Mouse (Mus musculus) retina, postnatal 7 days (tissue): ENCODE results near the gene Triobp.

Source experiments
- DNase-seq: peaks from one replicate; pipeline ENCODE4 v3.0.0-alpha.2; 2012; ENCODE audit warnings: low read depth, low spot score

Gene Triobp

DNA sequence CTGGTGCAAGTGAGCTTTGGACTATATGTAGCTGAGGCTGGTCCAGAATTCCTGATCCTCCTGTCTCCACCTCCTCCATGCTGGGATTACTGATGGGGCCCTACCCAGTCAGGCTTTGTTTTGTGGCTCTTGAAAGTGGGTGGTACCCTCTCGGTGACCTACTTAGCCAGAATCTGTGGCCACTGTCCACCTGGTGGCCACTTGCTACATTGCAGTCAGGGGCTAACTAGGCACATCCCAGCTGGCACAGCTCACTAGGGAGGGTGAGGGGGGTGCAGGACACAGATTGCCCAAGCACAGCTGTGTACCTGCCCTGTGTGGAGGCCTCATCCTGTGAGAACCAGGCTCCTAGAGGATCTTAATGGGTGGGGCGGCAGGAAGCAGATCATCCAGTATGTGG is 15.4 kb downstream of the Triobp start:
- DNase-seq: peak; percentile 95

DNA sequence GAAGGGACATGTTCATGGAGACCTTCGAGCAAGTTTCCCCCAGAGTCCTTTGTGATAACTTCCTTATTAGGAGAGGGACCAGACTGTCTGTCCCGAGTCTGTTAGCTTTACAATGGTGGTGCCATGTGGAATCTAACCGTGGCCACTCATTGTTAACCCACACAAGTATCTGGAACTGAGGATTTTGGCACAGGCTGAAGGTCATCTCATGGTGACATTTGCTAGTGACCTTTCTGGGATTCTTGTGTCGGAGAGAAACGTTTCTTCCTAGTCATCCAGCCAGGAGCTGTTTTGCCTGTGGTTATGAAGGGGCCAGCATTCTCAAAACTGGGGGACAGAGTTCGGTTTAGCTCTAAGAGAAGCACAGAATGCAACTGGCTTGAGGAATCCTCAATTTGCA is 24.1 kb downstream of the Triobp start:
- DNase-seq: no peak

DNA sequence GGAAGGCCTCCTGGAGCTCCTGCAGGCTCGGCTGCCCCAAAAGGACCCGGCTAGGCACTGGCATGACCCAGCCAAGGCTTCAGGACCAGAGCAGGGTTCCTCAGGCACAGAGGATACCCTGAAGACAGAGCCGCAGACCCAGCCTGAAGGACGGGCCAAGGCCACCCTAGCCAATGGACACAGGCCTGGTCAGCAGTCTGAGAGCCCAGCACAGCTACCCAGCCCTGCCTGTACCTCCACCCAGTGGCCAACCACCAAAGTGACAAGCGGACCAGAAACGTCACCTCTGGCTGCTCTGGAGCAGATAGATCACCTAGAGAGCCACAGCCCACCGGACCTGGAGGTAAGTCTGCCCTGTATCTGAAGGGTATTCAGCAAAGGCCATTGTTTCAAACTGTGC is 26.4 kb downstream of the Triobp start:
- DNase-seq: no peak

DNA sequence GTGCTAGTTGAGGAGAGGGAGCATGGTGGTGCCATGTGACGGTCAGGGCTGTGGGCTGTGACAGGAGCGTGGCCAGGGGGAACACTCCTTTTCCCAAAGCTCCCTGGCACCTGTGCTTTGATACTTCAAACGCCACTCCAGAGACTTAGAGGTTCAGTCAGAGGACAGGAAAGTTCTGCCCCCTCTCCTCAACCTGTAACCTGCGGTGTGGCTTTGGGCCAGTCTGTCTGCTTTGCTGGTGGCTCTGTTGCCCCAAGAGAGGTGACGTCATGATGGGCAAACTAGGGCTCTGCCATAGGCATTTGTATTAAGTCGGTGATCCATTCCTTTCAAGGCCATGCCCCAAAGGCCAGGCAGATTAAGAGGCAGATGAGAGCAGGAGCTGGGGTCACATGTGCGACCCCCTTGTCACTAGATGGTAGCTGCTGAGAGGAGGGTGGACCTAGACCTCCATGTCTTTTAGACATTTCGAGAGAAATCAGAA is 30.2 kb downstream of the Triobp start:
- no peak for DNase-seq

DNA sequence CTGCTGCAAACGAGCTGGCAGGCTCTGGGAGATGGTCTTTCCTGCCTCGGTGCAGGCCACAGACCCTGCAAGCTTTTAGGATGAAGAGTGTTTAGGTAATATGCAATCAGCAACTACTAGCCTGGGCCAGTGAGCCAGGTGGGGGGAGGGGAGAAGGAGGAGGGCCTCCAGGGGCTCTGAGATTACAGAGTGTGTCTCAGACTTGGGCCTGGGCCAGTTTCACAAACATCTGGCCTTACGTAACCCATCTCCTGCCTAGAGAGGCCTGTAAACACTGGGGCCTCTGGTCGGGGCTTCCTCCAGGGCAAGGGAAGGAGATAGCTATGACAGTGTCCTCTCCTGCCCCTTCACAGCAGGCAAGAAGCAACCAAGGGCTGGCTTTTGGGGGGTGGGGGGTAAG is 31.4 kb downstream of the Triobp start:
- no peak for DNase-seq

GRCm38 (mm10) chr15:78980084-78980483 is 32.6 kb downstream of the Triobp start:
- DNase-seq: no peak

GRCm38 (mm10) chr15:78982658-78983435 is 35.3 kb downstream of the Triobp start:
- DNase-seq: peak; percentile 73

DNA sequence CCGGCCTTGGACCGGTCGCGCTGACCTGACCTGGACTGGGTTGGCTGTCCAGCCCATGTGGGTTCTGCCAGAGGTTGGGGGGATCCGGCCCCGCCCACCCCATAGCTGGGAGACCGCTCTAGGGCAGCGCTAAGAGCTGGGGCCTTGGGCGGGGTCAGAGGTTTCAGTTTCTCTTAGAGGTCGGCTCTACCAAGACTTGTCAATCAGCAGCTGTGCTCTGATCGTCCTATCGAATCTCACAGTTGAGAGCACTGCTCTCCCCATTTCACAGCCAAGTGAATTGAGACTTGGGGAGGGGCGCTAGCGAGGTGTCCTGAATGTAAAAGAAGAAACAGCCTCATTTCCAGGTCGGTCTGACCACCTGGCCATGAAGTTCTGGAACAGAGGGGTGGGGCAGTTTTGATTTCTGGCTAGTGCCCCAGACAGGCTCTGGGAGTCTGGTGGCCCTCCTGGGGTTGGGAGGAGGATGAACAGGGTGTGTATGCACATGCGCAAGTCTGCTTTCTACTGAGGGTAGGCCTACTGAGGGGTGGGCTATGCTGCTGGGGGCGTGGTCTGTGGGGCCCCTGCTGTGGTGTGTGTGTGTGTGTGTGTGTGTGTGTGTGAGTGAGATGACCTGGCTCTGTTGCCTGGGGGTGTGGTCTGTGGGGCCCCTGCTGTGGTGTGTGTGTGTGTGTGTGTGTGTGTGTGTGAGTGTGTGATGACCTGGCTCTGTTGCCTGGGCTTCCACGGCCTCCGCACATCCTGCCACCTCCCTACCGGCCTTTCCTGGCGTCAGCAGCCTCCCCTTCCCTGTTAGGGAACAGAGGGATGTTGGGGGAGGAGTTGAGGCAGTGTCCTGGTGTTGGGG is 36.1 kb downstream of the Triobp start:
- DNase-seq: no peak

DNA sequence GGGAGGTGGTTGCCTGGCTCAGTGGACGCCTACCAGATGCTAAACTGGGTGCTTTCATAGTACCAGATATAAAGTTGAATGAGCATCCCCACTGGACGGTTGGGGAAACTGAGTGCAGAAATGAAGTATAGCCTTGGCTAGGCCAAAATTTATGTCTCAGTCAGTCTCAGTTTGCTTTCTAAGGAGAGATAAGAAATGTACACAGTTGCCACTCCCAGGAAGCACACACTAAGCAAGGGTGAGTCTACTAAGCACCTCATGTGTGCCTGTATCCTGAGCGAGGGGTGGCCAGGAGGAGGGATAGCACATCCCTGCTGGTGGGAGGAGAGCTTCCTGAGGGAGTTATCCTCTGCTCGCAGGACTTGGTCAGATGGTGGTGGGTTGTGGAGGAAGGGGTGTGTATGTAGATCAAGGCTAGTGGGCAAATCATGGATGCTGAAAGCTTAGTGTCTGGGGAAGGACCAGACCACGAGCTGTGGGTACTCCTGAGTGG is 36.8 kb downstream of the Triobp start:
- no peak for DNase-seq

GRCm38 (mm10) chr15:78986536-78987220 is 39.2 kb downstream of the Triobp start:
- DNase-seq: no peak

GRCm38 (mm10) chr15:78988499-78988971 is 41.0 kb downstream of the Triobp start:
- peak; percentile 64 for DNase-seq

GRCm38 (mm10) chr15:78989152-78990092 is 41.9 kb downstream of the Triobp start:
- no peak for DNase-seq

- no peak for DNase-seq
These were observed 42.6 kb downstream of the Triobp start for GRCm38 (mm10) chr15:78990093-78990463.

DNA sequence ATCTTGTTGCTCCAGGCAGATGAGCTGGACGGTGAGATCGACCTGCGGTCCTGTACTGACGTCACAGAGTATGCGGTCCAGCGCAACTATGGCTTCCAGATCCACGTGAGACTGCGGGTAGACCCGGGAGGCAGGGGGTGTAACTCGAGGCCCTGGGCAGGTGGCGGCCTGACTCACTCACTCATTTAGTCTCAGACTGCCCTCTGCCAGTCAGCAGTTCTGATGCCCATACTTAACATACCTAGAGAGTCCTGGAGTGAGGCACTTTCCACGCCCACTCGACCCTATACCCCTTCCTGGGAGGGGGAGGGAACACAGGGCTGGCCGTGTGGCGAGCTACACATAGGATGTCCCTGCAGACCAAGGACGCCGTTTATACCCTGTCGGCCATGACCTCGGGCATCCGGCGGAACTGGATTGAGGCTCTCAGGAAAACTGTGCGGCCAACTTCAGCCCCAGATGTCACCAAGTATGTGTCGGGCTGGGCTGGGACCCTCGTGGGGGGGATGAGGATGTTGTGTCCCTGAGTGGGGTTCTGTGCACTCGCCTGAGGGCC is 43.5 kb downstream of the Triobp start:
- DNase-seq: no peak

DNA sequence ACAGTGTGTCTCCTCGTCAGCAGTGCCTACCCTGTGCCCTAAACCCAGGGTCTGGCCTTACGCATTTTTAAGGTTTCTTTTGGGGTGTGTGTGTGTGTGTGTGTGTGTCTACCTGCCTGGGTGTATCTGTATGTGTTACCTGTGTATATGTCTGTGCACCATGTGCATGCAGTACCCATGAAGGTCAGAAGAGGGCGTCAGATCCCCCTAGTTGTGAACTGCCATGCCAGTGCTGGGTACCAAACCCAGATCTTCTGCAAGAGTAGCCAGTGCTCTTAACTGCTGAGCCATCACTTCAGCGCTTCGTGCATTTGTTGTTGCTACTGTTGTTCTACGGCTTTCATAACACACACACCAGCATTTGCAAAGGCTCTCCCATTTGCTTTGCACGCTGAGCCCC is 44.7 kb downstream of the Triobp start:
- no peak for DNase-seq

DNA sequence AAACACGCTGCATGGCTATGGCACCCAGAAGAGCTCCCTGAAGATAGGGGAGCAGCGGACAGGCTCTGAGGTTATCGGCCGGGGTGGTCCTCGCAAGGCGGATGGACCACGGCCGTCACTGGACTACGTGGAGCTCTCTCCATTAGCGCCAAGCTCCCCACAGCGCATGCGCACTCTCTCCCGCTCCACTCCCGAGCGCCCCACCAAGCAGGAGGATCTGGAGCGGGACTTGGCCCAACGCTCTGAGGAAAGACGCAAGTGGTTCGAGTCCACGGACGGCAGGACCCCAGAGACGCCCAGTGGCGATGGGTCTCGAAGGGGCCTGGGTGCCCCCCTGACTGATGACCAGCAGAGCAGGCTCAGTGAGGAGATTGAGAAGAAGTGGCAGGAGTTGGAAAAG is 45.4 kb downstream of the Triobp start:
- DNase-seq: no peak

- DNase-seq: no peak
These were observed 48.4 kb downstream of the Triobp start for GRCm38 (mm10) chr15:78995916-78996315.

- DNase-seq: no peak
These were observed 49.1 kb downstream of the Triobp start for GRCm38 (mm10) chr15:78996663-78997062.

DNA sequence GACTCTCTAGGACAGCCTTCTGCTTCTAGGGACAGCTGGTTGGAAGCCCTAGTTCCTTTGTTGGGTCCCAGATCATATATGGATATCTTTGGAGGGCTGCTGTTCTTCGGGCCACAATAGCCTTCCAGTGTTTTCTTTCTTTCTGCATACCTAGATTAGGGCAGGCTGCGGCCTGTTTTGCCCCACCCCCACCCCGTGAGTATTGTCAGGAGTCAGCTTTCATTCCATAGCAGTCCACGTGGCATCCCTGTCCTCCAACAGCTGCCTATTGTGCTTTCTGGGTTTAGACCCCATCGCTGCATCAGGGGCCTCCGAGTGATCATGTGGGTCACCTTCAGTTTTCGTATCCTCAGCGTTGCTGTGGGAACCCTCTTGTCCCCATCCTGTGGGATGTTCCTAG is 50.8 kb downstream of the Triobp start:
- no peak for DNase-seq

GRCm38 (mm10) chr15:78999586-78999985 is 52.1 kb downstream of the Triobp start:
- no peak for DNase-seq
